Mouse (Mus musculus): ENCODE results near the gene Hsd17b13.

The Hsd17b13 gene

GRCm38 (mm10) chr5:103977297-103977696, at the start of gene Hsd17b13:
Hsd17b13 (minus strand) TSS chr5:103977410.
- TF ChIP-seq GATA4 (IDR thresholded peaks at IDR 0.05; ENCODE audit: insufficient replicate concordance, low read length) = peak; percentile 99

GRCm38 (mm10) chr5:104025245-104025854, 48.1 kb upstream of the Hsd17b13 start:
- TF ChIP-seq GATA4 (IDR thresholded peaks at IDR 0.05; ENCODE audit: insufficient replicate concordance, low read length) = peak; percentile 68

- no peak for TF ChIP-seq GATA4 (IDR thresholded peaks at IDR 0.05; ENCODE audit: insufficient replicate concordance, low read length)
Measured at GRCm38 (mm10) chr5:104024762-104025161, 47.6 kb upstream of the Hsd17b13 start.

GRCm38 (mm10) chr5:104023289-104024020, 46.2 kb upstream of the Hsd17b13 start:
- no peak for TF ChIP-seq GATA4 (IDR thresholded peaks at IDR 0.05; ENCODE audit: insufficient replicate concordance, low read length)

GRCm38 (mm10) chr5:104022558-104022957, 45.3 kb upstream of the Hsd17b13 start:
- no peak for TF ChIP-seq GATA4 (IDR thresholded peaks at IDR 0.05; ENCODE audit: insufficient replicate concordance, low read length)

GRCm38 (mm10) chr5:104021597-104022378, 44.6 kb upstream of the Hsd17b13 start, which contains the start of gene Hsd17b11:
Hsd17b11 (minus strand) TSS chr5:104021919.
- TF ChIP-seq GATA4 (IDR thresholded peaks at IDR 0.05; ENCODE audit: insufficient replicate concordance, low read length) = peak; percentile 86; the same call in 1 of the 2 replicates

GRCm38 (mm10) chr5:104011419-104011818, 34.2 kb upstream of the Hsd17b13 start:
- no peak for TF ChIP-seq GATA4 (IDR thresholded peaks at IDR 0.05; ENCODE audit: insufficient replicate concordance, low read length)

GRCm38 (mm10) chr5:104010261-104010660, 33.1 kb upstream of the Hsd17b13 start:
- no peak for TF ChIP-seq GATA4 (IDR thresholded peaks at IDR 0.05; ENCODE audit: insufficient replicate concordance, low read length)

GRCm38 (mm10) chr5:104009421-104009820, 32.2 kb upstream of the Hsd17b13 start:
- no peak for TF ChIP-seq GATA4 (IDR thresholded peaks at IDR 0.05; ENCODE audit: insufficient replicate concordance, low read length)

- TF ChIP-seq GATA4 (IDR thresholded peaks at IDR 0.05; ENCODE audit: insufficient replicate concordance, low read length) = no peak
Measured at GRCm38 (mm10) chr5:104007801-104008200, 30.6 kb upstream of the Hsd17b13 start.

- no peak for TF ChIP-seq GATA4 (IDR thresholded peaks at IDR 0.05; ENCODE audit: insufficient replicate concordance, low read length)
Measured at GRCm38 (mm10) chr5:104006811-104007210, 29.6 kb upstream of the Hsd17b13 start.

- TF ChIP-seq GATA4 (IDR thresholded peaks at IDR 0.05; ENCODE audit: insufficient replicate concordance, low read length) = no peak
Measured at GRCm38 (mm10) chr5:104003955-104004354, 26.7 kb upstream of the Hsd17b13 start.

- no peak for TF ChIP-seq GATA4 (IDR thresholded peaks at IDR 0.05; ENCODE audit: insufficient replicate concordance, low read length)
Measured at GRCm38 (mm10) chr5:104003256-104003931, 26.2 kb upstream of the Hsd17b13 start.

- TF ChIP-seq GATA4 (IDR thresholded peaks at IDR 0.05; ENCODE audit: insufficient replicate concordance, low read length) = no peak
Measured at GRCm38 (mm10) chr5:104002549-104003255, 25.5 kb upstream of the Hsd17b13 start.
